Mouse (Mus musculus): Measurements from ENCODE around the gene Sec14l1. TPM values are rescaled to one million over a fixed set of nuclear protein-coding genes. Genes with fewer than 3 reads are reported as not detected.

Sec14l1 gene
- polyA plus RNA-seq, 2 experiments from 2014 or later: 13.9 to 22.7 TPM

DNA sequence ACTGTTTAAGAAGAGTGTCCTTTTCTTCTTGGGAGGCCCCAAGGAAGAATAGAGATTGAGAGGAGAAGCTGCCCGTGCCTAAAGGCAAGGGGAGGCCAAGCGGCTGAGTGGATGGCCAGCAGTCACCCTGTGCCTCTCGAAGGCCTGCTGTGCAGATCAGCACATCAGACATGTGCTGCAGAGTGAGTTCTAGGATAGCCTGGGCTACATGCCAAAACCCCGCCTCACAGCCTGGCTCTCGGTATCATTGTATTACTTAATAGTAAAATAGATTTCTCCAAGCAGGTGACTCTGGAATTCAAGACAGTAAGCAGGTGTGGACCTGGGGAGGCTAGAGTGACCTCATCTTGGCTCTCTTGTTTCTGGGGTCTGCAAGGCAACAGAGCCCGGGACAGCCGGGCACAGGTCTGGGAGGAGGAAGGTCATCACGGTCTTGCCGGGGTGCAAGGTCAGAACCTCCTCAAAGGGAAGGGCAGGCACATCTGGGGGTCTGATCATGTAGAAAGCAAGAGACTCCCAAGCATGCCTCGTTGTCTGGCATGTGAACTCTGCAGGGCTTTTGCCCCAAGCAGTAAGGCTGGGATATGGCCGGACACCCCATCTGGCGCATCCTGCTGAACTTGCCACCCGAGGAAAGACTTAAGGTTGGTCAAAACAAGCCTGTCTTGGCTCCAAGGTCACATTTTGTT lies 44.4 kb downstream of the Sec14l1 start:
- no peak for ATAC-seq

DNA sequence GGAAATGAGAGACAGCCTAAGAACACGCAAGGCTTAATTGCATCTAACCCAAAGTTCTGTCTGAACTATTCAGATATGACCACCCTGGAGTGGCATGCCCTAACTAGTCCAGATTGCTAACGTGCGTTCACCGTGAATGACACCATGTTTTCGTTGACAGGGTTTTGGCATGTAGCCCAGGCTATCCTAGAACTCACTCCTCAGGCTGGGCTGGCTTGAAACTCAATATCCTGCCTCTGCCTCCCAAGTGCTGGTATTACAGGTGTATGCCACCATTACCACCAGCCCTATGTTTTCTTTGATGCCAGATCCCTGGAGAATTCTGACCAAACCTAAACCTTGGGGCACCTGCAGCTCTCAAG lies 45.0 kb downstream of the Sec14l1 start:
- no peak for ATAC-seq

DNA sequence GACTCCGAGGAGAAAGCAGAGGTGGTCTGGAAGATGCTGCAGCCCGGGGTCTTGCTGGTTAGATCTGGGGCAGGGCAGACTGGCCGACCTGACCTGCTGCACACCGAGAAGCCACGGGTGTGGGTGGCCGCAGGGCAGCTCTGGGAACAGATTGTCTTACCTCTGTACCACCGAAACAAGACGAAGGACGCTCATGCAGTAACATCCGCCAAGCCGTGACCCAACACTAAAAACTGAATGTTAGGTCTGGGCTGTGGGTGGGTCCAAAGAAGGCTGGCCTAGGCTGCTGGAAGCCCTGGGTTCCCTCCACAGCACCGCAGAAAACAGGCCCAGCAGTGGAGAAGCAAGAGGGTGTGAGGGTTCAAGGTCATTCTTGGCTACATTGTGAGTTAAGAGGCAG lies 45.8 kb downstream of the Sec14l1 start:
- no peak for ATAC-seq

DNA sequence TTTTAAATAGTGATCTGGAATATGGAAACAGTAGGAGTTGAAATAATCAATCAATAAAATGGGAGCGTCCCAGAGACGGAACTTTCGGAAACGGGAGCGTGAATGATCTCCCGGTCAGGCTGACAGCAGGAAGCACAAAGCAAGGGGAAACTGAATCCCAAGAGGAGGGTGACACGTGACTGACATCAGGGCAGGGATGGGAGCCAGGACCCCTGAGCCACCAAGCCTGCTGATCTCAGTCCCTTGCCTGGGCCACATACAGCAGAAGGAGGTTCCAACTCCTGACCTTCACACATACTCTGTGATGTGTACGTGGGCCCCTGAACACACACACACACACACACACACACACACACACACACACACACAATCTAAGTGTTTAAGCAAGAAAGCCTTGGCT lies 46.6 kb downstream of the Sec14l1 start:
- no peak for ATAC-seq

DNA sequence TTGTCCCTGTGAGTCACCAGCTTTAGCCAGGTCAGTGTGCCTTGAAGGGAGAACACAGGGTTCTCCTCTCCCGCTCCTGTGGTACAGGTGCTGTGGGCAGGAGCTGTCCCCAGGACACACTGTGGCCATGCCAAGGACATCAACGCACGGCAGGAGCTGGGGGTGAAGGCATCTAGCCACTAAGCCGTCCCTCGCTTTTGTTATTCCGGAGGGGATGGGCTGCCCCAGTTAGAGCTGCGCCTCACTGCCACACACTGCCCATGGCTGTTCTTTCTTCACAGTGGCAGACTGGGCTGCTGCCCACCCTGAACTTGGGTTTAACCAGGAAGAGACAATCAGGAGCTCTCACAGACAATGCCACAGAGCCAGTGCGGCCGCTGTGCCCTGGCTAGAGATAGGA lies 48.1 kb downstream of the Sec14l1 start:
- ATAC-seq: no peak

DNA sequence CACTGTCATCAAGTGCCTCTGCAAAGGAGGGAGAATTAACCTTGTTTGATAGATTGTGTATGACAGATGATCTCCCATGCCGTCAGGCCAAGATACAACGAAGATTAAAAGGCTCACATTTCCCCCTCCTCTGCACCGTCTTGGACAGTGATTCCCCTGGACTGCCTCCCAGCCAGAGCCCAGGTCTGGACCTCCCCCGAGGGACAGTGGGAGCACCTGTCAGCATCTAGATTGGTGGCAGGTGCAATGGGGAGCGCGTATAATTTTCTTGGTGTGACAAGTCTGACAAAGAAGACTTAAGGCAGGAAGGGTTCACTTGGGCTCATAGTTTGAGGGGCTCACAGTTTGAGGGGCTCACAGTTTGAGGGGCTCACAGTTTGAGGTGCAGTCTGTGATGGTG lies 48.8 kb downstream of the Sec14l1 start:
- no peak for ATAC-seq

DNA sequence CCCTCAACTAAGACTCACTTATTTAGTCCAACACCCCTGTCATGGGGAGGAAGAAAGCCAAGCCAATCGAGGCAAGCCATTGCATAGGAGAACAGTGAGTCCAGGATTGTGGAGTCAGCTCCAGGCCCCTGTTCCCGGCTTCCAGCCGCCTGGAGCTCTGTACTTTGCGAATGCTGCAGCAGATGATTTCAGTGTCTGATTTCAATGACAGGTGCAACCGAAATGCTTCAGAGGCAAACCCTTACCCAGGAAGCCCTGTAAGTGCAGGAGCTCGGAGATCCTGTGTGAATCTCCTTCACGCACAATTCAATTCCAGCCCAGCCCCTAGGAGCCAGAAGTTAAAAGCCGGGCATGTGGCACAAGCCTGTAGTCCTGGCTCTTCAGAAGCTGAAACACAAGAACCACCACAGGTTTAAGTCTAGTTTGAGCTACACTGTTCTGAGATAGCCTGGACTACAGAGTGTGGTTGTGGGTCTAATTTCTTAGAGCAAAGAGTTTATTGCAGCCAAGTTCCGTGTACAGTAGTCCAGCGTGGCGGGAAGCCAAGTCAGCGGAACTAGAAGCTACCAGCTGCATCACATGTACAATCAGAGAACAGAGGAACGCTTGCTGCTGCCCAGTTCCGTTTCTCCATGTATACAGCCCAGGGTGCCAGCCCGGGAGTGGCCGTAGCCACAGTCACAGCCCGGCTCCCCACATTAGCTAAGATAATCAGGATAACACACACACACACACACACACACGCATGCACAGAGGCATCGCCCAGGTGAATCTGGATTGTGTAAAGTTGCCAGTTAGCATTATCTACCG lies 53.5 kb downstream of the Sec14l1 start:
- no peak for ATAC-seq

DNA sequence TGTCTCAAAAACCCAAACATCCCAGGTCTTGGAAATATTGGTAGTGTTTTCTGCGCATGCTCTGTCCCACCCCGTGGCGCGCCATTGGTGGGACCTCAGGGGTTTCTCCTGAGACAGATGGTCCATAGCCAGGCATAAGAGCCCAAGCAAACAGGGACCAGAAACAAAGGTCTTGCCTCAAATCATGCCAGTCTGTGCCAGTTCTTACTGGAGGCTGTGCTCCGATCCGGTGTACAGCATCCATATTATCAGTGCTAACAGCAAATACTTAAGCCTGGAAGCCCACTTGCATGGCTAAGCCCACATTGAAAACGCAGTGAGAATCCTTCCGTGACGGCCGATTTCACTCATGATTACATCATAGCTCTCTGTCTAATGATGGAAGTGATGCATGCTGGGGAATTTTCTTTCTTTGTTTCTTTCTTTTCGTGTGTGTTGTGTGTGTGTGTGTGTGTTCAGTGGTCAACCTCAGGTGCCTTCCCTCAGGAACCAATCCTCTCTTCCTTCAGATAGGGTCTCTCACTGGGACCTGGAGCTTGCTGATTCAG lies 54.2 kb downstream of the Sec14l1 start:
- no peak for ATAC-seq

DNA sequence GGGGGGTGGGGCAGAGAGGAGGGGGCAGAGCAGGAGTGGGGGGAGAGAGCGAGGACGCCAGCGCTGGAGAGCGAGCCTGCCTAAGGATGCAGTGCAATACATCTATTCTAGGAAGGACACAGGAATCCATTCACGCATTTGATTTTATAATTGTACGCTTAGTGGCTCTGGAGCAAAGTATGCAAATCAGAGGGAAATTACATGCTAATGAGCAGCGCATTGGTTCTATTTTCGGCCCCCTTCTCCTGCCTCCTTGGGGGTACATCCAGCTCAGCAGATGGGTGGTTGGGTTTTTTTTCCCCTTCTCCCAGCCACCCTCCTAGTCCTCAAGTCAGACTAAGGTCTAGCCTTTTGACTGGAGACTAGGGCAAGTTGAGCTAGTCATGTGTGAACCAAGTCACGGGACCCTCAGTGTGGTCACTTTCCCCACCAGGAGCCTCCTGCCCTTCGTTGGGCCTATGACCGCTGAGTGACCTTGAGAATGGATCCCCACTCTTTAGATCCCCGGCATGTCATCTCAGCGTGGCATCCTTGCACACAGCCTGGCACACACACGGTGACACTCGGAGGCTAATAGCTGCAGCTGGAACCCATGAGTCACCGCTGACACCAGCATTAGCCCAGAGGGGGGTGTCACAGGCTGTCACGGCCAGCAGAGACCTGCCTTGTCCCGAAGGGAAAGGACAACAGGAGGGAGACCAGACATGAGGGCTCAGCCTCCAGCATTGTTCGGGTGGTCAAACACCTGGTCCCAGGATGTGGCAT lies 55.0 kb downstream of the Sec14l1 start:
- ATAC-seq: no peak

DNA sequence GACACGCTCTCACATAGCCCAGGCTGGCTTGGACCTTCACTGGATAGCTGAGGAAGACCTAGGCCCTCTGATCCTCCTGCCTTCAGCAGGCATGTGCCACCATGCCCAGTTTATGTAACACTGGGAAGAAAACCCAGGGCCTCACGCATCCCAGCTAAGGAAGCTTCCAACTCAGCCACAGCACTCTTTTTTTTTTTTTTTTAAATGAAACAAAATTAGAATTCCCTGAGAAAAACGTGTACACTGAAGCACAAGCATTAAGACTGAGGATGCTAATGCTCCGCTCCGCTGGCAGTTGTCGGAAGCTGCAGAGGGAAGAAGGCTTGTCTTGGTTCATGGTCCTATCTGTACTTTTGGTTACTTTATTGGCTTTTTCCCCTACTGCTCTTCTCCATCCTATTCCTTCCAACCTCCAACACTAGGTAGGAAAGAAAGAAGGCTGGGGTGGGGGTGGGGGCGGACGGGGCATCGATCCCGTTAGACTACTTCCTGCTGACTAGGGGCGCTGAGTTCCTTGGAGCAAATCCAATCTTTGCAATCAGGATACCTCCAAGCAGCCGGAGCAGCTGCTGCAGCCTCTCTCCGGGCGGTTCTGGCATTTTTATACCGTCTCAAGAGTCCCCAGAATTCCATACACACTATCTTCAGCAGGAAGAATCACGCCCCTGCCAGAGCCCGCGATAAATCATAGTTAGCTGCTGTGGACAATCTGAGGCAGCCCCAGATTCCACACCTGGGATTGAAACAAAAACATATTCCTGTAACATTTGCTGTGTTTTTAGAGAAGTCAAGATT lies 59.3 kb downstream of the Sec14l1 start:
- ATAC-seq: no peak

DNA sequence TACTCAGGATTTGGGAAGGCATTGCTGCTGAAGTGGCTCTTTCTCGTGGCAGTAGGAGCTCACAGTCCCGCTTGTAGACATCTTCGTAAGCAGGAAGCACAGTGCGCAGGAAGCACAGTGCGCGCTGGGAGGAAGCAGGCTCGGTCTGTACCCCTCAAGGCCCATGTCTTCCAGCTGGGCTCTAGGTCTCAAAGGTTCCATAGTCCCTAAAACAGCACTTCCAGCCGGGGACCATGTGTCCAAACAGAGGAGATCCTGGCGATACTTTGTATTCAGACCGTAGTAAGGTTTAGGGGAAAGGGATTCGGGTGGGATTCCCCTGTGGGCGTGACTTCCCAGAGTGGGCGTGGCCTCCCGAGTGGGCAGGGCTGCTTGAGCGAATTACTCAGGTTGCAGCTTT lies 60.0 kb downstream of the Sec14l1 start:
- peak; percentile 49 for ATAC-seq

DNA sequence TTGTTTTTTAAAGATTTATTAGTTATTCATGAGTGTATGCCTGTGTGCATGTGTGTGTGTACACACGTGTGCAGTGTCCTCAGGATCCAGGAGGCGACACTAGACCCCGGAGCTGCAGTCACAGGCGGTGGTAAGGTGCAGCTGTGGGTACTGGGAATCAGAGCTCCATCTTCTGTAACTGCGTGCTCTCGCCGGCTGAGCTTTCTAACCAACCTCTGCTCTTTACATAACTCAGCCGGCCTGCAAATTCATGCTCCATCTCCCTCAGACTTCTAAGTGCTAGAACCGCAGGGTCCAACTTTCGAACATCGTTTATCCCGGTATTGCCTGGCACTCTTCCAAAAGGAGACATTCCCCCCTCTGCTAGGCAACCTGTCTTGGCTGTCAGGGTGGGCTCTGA lies 60.5 kb downstream of the Sec14l1 start:
- ATAC-seq: no peak

DNA sequence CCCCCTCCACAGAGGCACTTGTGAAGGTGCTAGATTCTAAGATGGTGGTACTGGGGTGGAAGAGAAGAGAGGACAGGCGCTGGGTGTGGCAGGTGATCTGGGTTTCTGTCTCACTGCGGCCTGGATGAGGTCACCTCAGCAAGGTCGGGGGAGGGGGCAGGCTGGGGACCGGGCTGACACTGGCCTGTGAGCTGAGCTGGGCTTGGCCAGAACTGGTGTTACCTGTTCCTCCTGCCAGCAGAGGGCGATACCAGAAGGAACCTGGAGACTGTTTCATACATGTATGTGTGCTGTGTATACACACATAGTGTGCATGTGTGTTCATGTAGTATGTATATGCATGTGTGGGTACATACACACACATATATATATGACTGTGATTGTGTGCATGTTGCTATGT lies 61.3 kb downstream of the Sec14l1 start:
- no peak for ATAC-seq

DNA sequence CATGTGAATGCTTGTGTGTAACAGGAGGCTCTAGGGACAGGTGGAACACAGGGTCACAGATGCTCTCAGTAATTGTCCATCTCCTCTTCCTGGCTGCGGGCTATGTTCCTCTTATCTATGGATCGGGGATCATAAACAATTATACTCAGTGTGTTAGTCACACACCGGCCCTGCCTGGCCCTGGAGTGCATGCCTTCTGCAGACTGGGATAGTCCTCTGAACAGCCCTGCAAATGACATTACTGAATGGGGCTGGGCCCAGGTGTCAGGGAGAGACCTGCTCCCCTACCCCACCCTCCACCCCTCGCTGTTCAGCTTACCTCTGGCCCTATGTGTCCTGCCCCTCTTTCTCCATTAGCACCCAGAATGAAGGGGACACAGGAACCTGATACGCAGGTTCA lies 61.9 kb downstream of the Sec14l1 start:
- ATAC-seq: no peak

DNA sequence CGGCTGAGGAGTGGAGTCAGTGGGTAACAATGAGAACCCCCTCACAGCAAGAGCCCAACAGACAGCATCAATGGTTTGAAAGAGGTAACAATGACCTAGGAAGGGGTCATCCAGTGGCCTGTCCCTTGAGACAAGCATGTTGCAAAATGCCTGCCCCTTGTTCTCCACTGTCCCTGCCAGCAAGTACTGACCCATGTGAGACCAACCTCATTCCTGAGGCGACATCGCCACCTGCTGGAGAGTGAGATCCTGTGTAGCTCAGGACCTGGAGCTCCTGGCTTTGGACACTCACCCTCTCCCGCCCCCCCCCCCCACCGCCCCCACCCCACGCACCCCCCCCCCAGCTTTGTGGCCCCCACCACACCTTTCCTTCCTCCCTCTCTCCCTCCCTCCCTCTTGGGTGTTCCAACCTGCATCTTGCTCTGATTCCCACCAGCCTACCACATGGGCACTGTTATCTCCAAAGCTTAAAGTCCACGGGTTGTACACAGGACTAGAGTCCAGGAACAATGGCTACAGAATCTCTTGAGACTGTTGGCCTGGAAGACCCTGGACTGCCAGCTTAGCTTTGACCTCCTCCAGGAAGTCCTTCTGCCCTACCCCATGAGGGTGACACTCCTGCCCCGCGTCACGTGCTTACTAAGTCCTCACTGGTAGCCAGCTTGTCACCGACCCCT lies 62.5 kb downstream of the Sec14l1 start:
- ATAC-seq: no peak

DNA sequence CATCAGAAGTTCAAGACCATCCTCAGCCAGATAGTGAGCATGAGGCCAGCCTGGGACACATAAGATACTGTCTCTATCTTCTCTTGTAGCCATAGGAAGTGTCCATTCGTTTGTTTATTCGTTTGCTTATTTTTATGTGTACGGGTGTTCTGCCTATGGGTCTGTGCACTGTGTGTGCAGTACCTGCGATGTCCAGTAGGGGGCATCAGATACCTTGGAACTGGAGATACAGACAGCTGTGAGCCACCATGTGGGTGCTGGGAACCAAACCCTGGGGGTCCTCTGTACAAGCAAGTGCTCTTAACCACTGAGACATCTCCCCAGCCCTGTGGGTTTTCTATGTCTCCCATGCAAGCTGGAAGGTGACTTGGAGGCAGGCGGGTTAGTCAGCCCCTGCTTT lies 64.9 kb downstream of the Sec14l1 start:
- ATAC-seq: no peak

DNA sequence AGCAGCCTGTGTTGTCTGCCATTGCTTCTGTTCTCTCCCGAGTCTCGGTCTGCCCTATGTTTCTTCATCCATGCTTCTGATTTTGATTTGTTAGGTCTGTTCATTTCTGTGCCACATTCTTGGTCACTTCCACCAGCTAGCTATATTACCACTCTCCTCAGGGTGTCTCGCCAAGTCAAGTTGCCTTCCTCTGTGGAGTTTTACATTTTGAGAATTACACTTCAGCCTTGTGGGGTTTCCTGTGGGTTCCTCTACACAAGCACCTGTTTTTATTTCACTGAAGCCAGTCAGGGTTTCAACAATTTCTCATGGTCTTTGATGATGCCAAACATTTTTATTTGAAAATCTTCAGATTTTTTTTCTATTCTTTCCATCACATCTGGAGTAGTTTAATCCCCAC lies 67.8 kb downstream of the Sec14l1 start:
- no peak for ATAC-seq

DNA sequence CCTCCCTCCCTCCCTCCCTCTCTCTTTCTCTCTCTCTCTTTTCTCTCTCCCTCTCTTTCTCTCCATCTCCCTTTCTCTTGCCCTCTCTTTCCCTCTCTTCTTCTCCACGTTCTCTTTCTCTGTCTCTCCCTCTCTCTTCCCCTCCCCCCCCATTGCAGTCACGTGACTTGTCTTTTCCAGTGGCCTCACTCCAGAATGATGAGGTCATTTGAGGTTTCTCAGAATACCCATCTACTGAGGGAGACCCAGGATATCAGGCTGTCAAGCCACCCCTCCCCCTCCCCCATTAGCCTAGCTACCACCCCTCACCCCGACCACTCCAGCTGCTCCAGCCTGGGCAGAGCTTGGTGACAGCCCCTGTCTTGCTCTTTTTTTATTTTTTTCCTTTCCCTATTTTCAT lies 68.3 kb downstream of the Sec14l1 start:
- no peak for ATAC-seq

DNA sequence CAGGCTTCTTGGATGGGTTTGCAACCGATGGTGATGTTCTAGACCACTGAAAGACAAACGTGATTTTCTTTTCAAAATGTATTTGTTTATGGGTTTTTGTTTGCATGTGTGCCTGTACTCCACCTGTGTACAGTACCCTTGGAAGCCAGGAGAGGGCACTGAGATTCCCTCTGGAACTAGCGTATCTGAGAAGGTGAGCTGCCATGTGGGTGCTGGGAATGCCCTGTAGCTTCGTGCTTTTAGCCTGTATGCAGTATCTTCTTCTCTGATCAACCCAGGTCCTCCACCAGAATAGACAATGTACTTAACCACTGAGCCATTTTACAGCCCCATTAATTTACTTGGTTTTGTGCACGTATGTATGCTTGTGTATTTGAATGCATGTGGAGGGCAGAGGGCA lies 68.9 kb downstream of the Sec14l1 start:
- no peak for ATAC-seq

DNA sequence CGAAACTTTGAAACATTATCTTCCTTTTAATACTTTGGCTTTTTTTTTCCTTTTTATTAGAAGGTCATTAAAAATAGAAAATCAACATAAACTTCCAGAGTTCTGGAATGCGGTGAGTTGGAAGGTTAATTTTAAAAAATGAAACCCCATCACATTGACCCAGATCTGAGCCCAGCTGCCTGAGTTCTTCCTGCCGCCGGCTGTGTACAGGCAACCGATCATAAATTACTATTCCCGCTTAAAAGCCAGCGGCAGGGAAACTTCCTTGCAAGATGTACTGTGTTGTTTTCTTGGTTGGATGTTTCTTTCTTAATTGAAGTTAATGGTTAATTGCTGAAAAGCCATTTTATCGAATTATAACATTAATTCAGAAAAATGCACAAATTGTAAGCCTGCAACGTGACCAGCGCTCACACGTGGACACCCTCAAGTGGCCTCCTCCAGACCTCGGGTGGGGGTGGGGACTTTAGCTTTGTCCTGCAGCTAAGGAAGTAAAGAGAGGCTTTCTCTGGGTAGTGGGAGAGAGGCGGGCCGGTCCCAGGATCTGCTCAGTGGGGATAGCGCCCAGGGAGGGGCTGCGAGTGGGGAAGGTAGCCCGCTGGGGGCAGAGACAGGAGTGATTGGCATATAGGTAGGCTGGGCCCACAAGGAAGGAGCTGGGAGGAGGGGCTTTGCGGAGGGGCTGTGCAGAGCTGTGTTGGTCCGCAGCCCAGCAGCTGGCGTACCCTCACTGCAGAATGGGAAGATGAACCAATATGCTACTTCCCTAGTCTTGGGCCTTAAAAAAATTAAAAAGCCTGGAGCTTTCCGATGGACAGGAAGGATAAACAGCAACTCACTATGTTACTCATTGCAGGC lies 70.3 kb downstream of the Sec14l1 start:
- no peak for ATAC-seq

DNA sequence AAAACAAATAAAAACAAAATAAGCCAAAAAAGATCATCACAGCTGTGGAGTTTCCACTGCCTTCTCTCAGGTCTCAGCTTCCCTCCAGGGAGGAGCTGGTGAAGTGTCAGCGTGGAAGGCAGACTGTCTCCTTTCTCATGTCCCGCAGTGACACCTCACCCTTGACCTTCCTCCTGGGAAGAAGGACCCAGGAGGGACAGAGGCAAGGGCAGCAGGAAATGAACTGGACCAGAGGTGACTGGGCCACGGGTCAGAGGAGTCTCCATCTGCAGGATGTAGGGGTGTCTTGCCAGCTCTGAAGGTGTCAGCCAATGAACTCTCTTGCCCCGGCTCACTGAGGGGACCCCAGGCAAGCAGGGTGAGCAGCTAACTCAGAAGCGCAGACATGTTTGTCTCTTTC lies 76.6 kb downstream of the Sec14l1 start:
- ATAC-seq: no peak
